Comparison of ENCODE assay signal across 9 mouse cellular contexts in genomic region chr7:40942233-40942935, GRCm38 (mm10). TPM values are rescaled to one million over a fixed set of nuclear protein-coding genes. Genes with fewer than 3 reads are reported as not detected.
DNase-seq lines count a peak whose midpoint lies in the region; ATAC-seq and TF ChIP-seq lines count a peak whose summit lies in the region.
"Had no signal": no experiment of that assay in that cellular context is flagged by ENCODE, and none has a peak within 500 bp of the region (broad histone marks: within the 10 kb centered on the region; RNA-seq: fewer than 3 reads in every experiment).

No protein-coding gene starts in this region.

- H3K27me3 ChIP-seq in hindbrain, embryonic 16.5 days (replicated peaks; ENCODE audit: control insufficient read depth, insufficient read depth, low read length): no peaks in the 10 kb centered on the region

- H3K27ac ChIP-seq in gastrocnemius, adult 2 months: no peak overlapping the region
- no peak overlapping the region for H3K27ac ChIP-seq in hindbrain, embryonic 16.5 days (ENCODE audit: low read depth, low read length)

- intact Hi-C loops in gastrocnemius, adult 2 months (cut with DNase I): no loop called here

- H3K4me1 ChIP-seq in hindbrain, embryonic 16.5 days (ENCODE audit: control insufficient read depth, insufficient read depth, low read depth, low read length): no peaks in the 10 kb centered on the region

- DNase-seq in gastrocnemius, adult 2 months: no peak
- DNase-seq in gastrocnemius, postnatal 10 days: no peak
- DNase-seq in right cerebral cortex, adult 18-20 months: peak; percentile 42
- no peak for DNase-seq in right cerebral cortex, postnatal 14 days
- DNase-seq in urinary bladder, postnatal 14 days (ENCODE audit: low spot score): no peak
- no peak for DNase-seq in spleen, postnatal 4 days (ENCODE audit: low spot score in 2 of 2)
- no peak for DNase-seq in adrenal gland, postnatal 25 days

- TF ChIP-seq CTCF in gastrocnemius, adult 2 months (IDR thresholded peaks at IDR 0.05): peak; percentile 49

- H3K9me3 ChIP-seq in hindbrain, embryonic 16.5 days (ENCODE audit: control insufficient read depth, low read length): no peaks in the 10 kb centered on the region

- H3K4me2 ChIP-seq in hindbrain, embryonic 16.5 days (ENCODE audit: low read length): no peak overlapping the region

- no peak overlapping the region for H3K9ac ChIP-seq in hindbrain, embryonic 16.5 days (ENCODE audit: low read depth, low read length)

- no peaks in the 10 kb centered on the region for H3K36me3 ChIP-seq in hindbrain, embryonic 16.5 days (ENCODE audit: control insufficient read depth, insufficient read depth, low read length)

- peak; percentile 89 for ATAC-seq in hindbrain, embryonic 16.5 days

- 64% methylated on average over 3 of the region's 3 CpGs for WGBS in hindbrain, embryonic 16.5 days

- H3K4me3 ChIP-seq in gastrocnemius, adult 2 months: no peak overlapping the region
- no peak overlapping the region for H3K4me3 ChIP-seq in hindbrain, embryonic 16.5 days (ENCODE audit: low read length)

RNA-seq across cellular contexts. Expression of gene Vstm2b, which starts 44.3 kb away (rescaled TPM):
- total RNA-seq in gastrocnemius, adult 2 months (2021): under 1 TPM; 0.18 to 0.31 TPM
- total RNA-seq in gastrocnemius, postnatal 10 days (2021): 1 to 10 TPM; 1.1 TPM
- polyA plus RNA-seq in hindbrain, embryonic 16.5 days (2015; fragmentation: Nextera tagmentation; extraction: Ambion mirVana): 26.0 and 27.4 TPM in 2 replicates
- 0.36 TPM in 1 of 2 replicates, not detected in the other for total RNA-seq in adrenal gland, postnatal 25 days (2021)

RNA-seq across cellular contexts. Expression of gene 4930433I11Rik, which starts 45.0 kb away (rescaled TPM):
- not detected for total RNA-seq in gastrocnemius, adult 2 months (2021)
- total RNA-seq in gastrocnemius, postnatal 10 days (2021): not detected
- polyA plus RNA-seq in hindbrain, embryonic 16.5 days (2015; fragmentation: Nextera tagmentation; extraction: Ambion mirVana): not detected in 2 replicates
- total RNA-seq in adrenal gland, postnatal 25 days (2021): not detected in 2 replicates
- polyA plus RNA-seq: large intestine, adult 2 months had no signal
